Mouse (Mus musculus): ENCODE results near the gene Heatr5a. TPM values are rescaled to one million over a fixed set of nuclear protein-coding genes. Genes with fewer than 3 reads are reported as not detected.

The Heatr5a gene
- polyA plus RNA-seq, 1 experiment from 2014 or later = 4.4 TPM

- TF ChIP-seq CTCF (IDR thresholded peaks at IDR 0.05; ENCODE audit: low read depth) = no peak
- Histone ChIP-seq H3K27me3 (replicated peaks; ENCODE audit: control insufficient read depth, insufficient read depth, low read length) (no peaks in the 10 kb centered on the region), H3K4me3 (ENCODE audit: low read depth, low read length) (no peak overlapping the region), H3K9me3 (ENCODE audit: control insufficient read depth) (no peaks in the 10 kb centered on the region), H3K36me3 (ENCODE audit: control insufficient read depth, insufficient read depth) (no peaks in the 10 kb centered on the region), H3K4me1 (replicated peaks; ENCODE audit: control insufficient read depth, insufficient read depth, low read length) (no peaks in the 10 kb centered on the region), H3K27ac (ENCODE audit: low read depth, low read length) (no peak overlapping the region), H3K9ac (ENCODE audit: low read depth, low read length) (no peak overlapping the region), H3K4me2 (replicated peaks; ENCODE audit: low read depth) (no peak overlapping the region)
- ATAC-seq = no peak
- WGBS = 66% methylated on average over 9 of the region's 9 CpGs
These were observed 3.1 kb downstream of the Heatr5a start for GRCm38 (mm10) chr12:51967915-51968595.

GRCm38 (mm10) chr12:51957626-51958025 lies 13.5 kb downstream of the Heatr5a start:
- no peaks in the 10 kb centered on the region for H3K27me3 ChIP-seq (replicated peaks; ENCODE audit: control insufficient read depth, insufficient read depth, low read length)
- peaks cover 56% of the 10 kb centered on the region for H3K36me3 ChIP-seq (ENCODE audit: control insufficient read depth, insufficient read depth)
- no peaks in the 10 kb centered on the region for H3K9me3 ChIP-seq (ENCODE audit: control insufficient read depth)
- H3K27ac ChIP-seq (ENCODE audit: low read depth, low read length) = no peak overlapping the region
- 91% methylated on average over 6 of the region's 6 CpGs for WGBS
- H3K4me3 ChIP-seq (ENCODE audit: low read depth, low read length) = no peak overlapping the region
- no peak for ATAC-seq
- no peak overlapping the region for H3K4me2 ChIP-seq (replicated peaks; ENCODE audit: low read depth)
- TF ChIP-seq CTCF (IDR thresholded peaks at IDR 0.05; ENCODE audit: low read depth) = no peak
- no peak overlapping the region for H3K9ac ChIP-seq (ENCODE audit: low read depth, low read length)
- no peaks in the 10 kb centered on the region for H3K4me1 ChIP-seq (replicated peaks; ENCODE audit: control insufficient read depth, insufficient read depth, low read length)

GRCm38 (mm10) chr12:51952309-51952708 lies 18.8 kb downstream of the Heatr5a start:
- Histone ChIP-seq H3K36me3 (ENCODE audit: control insufficient read depth, insufficient read depth) (peaks cover 79% of the 10 kb centered on the region), H3K9ac (ENCODE audit: low read depth, low read length) (no peak overlapping the region), H3K4me1 (replicated peaks; ENCODE audit: control insufficient read depth, insufficient read depth, low read length) (no peaks in the 10 kb centered on the region), H3K4me3 (ENCODE audit: low read depth, low read length) (no peak overlapping the region), H3K9me3 (ENCODE audit: control insufficient read depth) (no peaks in the 10 kb centered on the region), H3K27ac (ENCODE audit: low read depth, low read length) (no peak overlapping the region), H3K4me2 (replicated peaks; ENCODE audit: low read depth) (no peak overlapping the region), H3K27me3 (replicated peaks; ENCODE audit: control insufficient read depth, insufficient read depth, low read length) (no peaks in the 10 kb centered on the region)
- ATAC-seq = no peak
- TF ChIP-seq CTCF (IDR thresholded peaks at IDR 0.05; ENCODE audit: low read depth) = no peak
- 86% methylated on average over 10 of the region's 10 CpGs for WGBS

GRCm38 (mm10) chr12:51947498-51947945 lies 23.6 kb downstream of the Heatr5a start:
- no peak overlapping the region for H3K4me2 ChIP-seq (replicated peaks; ENCODE audit: low read depth)
- H3K27ac ChIP-seq (ENCODE audit: low read depth, low read length) = no peak overlapping the region
- no peak overlapping the region for H3K4me3 ChIP-seq (ENCODE audit: low read depth, low read length)
- peak; percentile 51 for TF ChIP-seq CTCF (IDR thresholded peaks at IDR 0.05; ENCODE audit: low read depth)
- H3K9me3 ChIP-seq (ENCODE audit: control insufficient read depth) = no peaks in the 10 kb centered on the region
- ATAC-seq = no peak
- no peak overlapping the region for H3K9ac ChIP-seq (ENCODE audit: low read depth, low read length)
- H3K36me3 ChIP-seq (ENCODE audit: control insufficient read depth, insufficient read depth) = peaks cover 76% of the 10 kb centered on the region
- WGBS = 85% methylated on average over 10 of the region's 10 CpGs
- H3K27me3 ChIP-seq (replicated peaks; ENCODE audit: control insufficient read depth, insufficient read depth, low read length) = no peaks in the 10 kb centered on the region
- H3K4me1 ChIP-seq (replicated peaks; ENCODE audit: control insufficient read depth, insufficient read depth, low read length) = no peaks in the 10 kb centered on the region

GRCm38 (mm10) chr12:51945331-51945730 lies 25.8 kb downstream of the Heatr5a start:
- Histone ChIP-seq H3K9ac (ENCODE audit: low read depth, low read length) (no peak overlapping the region), H3K4me2 (replicated peaks; ENCODE audit: low read depth) (no peak overlapping the region), H3K27me3 (replicated peaks; ENCODE audit: control insufficient read depth, insufficient read depth, low read length) (no peaks in the 10 kb centered on the region), H3K4me1 (replicated peaks; ENCODE audit: control insufficient read depth, insufficient read depth, low read length) (no peaks in the 10 kb centered on the region), H3K4me3 (ENCODE audit: low read depth, low read length) (no peak overlapping the region), H3K27ac (ENCODE audit: low read depth, low read length) (no peak overlapping the region), H3K9me3 (ENCODE audit: control insufficient read depth) (no peaks in the 10 kb centered on the region), H3K36me3 (ENCODE audit: control insufficient read depth, insufficient read depth) (peaks cover 61% of the 10 kb centered on the region)
- no peak for ATAC-seq
- 97% methylated on average over 9 of the region's 9 CpGs for WGBS
- no peak for TF ChIP-seq CTCF (IDR thresholded peaks at IDR 0.05; ENCODE audit: low read depth)

GRCm38 (mm10) chr12:51939848-51940247 lies 31.3 kb downstream of the Heatr5a start:
- 66% methylated on average over 4 of the region's 4 CpGs for WGBS

More at GRCm38 (mm10) chr12:51939848-51940247, 31.3 kb downstream of the Heatr5a start:
- ATAC-seq = no peak
- Histone ChIP-seq H3K36me3 (ENCODE audit: control insufficient read depth, insufficient read depth) (peaks cover 60% of the 10 kb centered on the region), H3K27me3 (replicated peaks; ENCODE audit: control insufficient read depth, insufficient read depth, low read length) (no peaks in the 10 kb centered on the region), H3K27ac (ENCODE audit: low read depth, low read length) (no peak overlapping the region), H3K4me1 (replicated peaks; ENCODE audit: control insufficient read depth, insufficient read depth, low read length) (no peaks in the 10 kb centered on the region), H3K9me3 (ENCODE audit: control insufficient read depth) (no peaks in the 10 kb centered on the region), H3K9ac (ENCODE audit: low read depth, low read length) (no peak overlapping the region), H3K4me3 (ENCODE audit: low read depth, low read length) (no peak overlapping the region), H3K4me2 (replicated peaks; ENCODE audit: low read depth) (no peak overlapping the region)
- no peak for TF ChIP-seq CTCF (IDR thresholded peaks at IDR 0.05; ENCODE audit: low read depth)
